In genomic region chr4:45507039-45507438, GRCm38 (mm10) we compare ENCODE assay signal across 12 mouse cellular contexts. TPM values are rescaled to one million over a fixed set of nuclear protein-coding genes. Genes with fewer than 3 reads are reported as not detected.
DNase-seq lines count a peak whose midpoint lies in the region; ATAC-seq and TF ChIP-seq lines count a peak whose summit lies in the region.
"Had no signal": no experiment of that assay in that cellular context is flagged by ENCODE, and none has a peak within 500 bp of the region (broad histone marks: within the 10 kb centered on the region; RNA-seq: fewer than 3 reads in every experiment).

No protein-coding gene starts in this region.

- no peak for ATAC-seq in kidney, embryonic 15.5 days (replicated peaks; ENCODE audit: low FRiP score)
- peak; percentile 24; the same call in 1 of the 2 replicates for ATAC-seq in liver, embryonic 14.5 days (ENCODE audit: insufficient read depth)

- H3K4me2 ChIP-seq in kidney, embryonic 15.5 days: no peak overlapping the region
- no peak overlapping the region for H3K4me2 ChIP-seq in liver, embryonic 14.5 days (ENCODE audit: low read depth)
- H3K4me2 ChIP-seq: forebrain, embryonic 12.5 days; midbrain, embryonic 11.5 days had no signal

- peak overlapping the region; percentile 11; the same call in 1 of the 2 replicates for H3K4me3 ChIP-seq in gastrocnemius, adult 2 months
- H3K4me3 ChIP-seq in kidney, embryonic 15.5 days (replicated peaks): no peak overlapping the region
- no peak overlapping the region for H3K4me3 ChIP-seq in liver, embryonic 14.5 days (ENCODE audit: insufficient read depth in 1 of 2, low read depth in 2 of 2, low read length in 2 of 2)
- H3K4me3 ChIP-seq: forebrain, embryonic 12.5 days had no signal

- H3K27me3 ChIP-seq in kidney, embryonic 15.5 days: no peaks in the 10 kb centered on the region
- H3K27me3 ChIP-seq in liver, embryonic 14.5 days (ENCODE audit: control insufficient read depth, insufficient read depth, low read length): no peaks in the 10 kb centered on the region
- H3K27me3 ChIP-seq: forebrain, embryonic 12.5 days had no signal

- no peak for TF ChIP-seq EP300 in liver, embryonic 14.5 days (IDR thresholded peaks at IDR 0.05; ENCODE audit: low read depth)

- H3K27ac ChIP-seq in gastrocnemius, adult 2 months: peak overlapping the region; percentile 83
- H3K27ac ChIP-seq in kidney, embryonic 15.5 days: peak overlapping the region; percentile 78
- H3K27ac ChIP-seq in liver, embryonic 14.5 days: no peak overlapping the region
- H3K27ac ChIP-seq: forebrain, embryonic 12.5 days had no signal

- intact Hi-C loops in gastrocnemius, adult 2 months (cut with DNase I): no loop called here
- intact Hi-C loops in gastrocnemius, postnatal 14 days (cut with DNase I; ENCODE audit: low total_unique reads): no loop called here

- no peaks in the 10 kb centered on the region for H3K36me3 ChIP-seq in kidney, embryonic 15.5 days
- H3K36me3 ChIP-seq in liver, embryonic 14.5 days (replicated peaks; ENCODE audit: control insufficient read depth, insufficient read depth, low read depth): no peaks in the 10 kb centered on the region; the same call in 1 of the 2 replicates
- H3K36me3 ChIP-seq: forebrain, embryonic 12.5 days had no signal

- peaks cover 79% of the 10 kb centered on the region for H3K4me1 ChIP-seq in kidney, embryonic 15.5 days
- H3K4me1 ChIP-seq in liver, embryonic 14.5 days (replicated peaks; ENCODE audit: control insufficient read depth in 2 of 2, insufficient read depth in 2 of 2, low read length in 1 of 2): peaks cover 10 to 36% of the 10 kb centered on the region in 2 experiments

- no peak overlapping the region for H3K9ac ChIP-seq in kidney, embryonic 15.5 days
- no peak overlapping the region for H3K9ac ChIP-seq in liver, embryonic 14.5 days (replicated peaks)
- H3K9ac ChIP-seq: forebrain, embryonic 12.5 days had no signal

- 43% methylated on average over 9 of the region's 9 CpGs for WGBS in kidney, embryonic 15.5 days
- 58% methylated on average over 9 of the region's 9 CpGs for WGBS in liver, embryonic 14.5 days (ENCODE audit: insufficient replicate concordance)

- DNase-seq in gastrocnemius, adult 2 months: no peak
- DNase-seq in gastrocnemius, postnatal 14 days: no peak
- DNase-seq in kidney, postnatal 36 days: no peak
- peak; percentile 42 for DNase-seq in embryo, embryonic 9.5 days (ENCODE audit: extremely low spot score)
- DNase-seq in liver, embryonic 14.5 days (ENCODE audit: low read depth in 3 of 3, low spot score in 3 of 3): no peak
- DNase-seq in cerebellum, adult 11 months: no peak
- DNase-seq in cerebellum, adult 9-10 months: no peak
- DNase-seq: adrenal gland, postnatal 25 days; cerebellum, adult 8-10 months had no signal

- no peaks in the 10 kb centered on the region for H3K9me3 ChIP-seq in kidney, embryonic 15.5 days (replicated peaks)
- no peaks in the 10 kb centered on the region for H3K9me3 ChIP-seq in liver, embryonic 14.5 days (ENCODE audit: control insufficient read depth, low read length)
- H3K9me3 ChIP-seq: forebrain, embryonic 12.5 days had no signal

- TF ChIP-seq CTCF in gastrocnemius, adult 2 months (IDR thresholded peaks at IDR 0.05): no peak
- TF ChIP-seq CTCF in liver, embryonic 14.5 days (IDR thresholded peaks at IDR 0.05; ENCODE audit: low read depth): no peak

RNA-seq across cellular contexts. Expression of gene Shb, which starts 25.2 kb away (rescaled TPM):
- 10 to 100 TPM in 1 of 2 experiments, 1 to 10 TPM in 1; 6.5 to 10.0 TPM for total RNA-seq in gastrocnemius, adult 2 months (2021)
- 1 to 10 TPM; 6.7 to 7.8 TPM for total RNA-seq in gastrocnemius, postnatal 14 days (2021)
- 3.8 and 4.9 TPM in 2 replicates for polyA plus RNA-seq in kidney, embryonic 15.5 days (2015; fragmentation: Nextera tagmentation; extraction: Ambion mirVana)
- 6.7 and 8.8 TPM in 2 replicates for polyA plus RNA-seq in liver, embryonic 14.5 days (2012; rRNA removed)
- polyA plus RNA-seq in liver, embryonic 14.5 days (2014; fragmentation: Nextera tagmentation; extraction: Ambion mirVana): 5.0 and 6.6 TPM in 2 replicates
